Comparison of ENCODE assay signal across 8 mouse cellular contexts in the genomic region with DNA sequence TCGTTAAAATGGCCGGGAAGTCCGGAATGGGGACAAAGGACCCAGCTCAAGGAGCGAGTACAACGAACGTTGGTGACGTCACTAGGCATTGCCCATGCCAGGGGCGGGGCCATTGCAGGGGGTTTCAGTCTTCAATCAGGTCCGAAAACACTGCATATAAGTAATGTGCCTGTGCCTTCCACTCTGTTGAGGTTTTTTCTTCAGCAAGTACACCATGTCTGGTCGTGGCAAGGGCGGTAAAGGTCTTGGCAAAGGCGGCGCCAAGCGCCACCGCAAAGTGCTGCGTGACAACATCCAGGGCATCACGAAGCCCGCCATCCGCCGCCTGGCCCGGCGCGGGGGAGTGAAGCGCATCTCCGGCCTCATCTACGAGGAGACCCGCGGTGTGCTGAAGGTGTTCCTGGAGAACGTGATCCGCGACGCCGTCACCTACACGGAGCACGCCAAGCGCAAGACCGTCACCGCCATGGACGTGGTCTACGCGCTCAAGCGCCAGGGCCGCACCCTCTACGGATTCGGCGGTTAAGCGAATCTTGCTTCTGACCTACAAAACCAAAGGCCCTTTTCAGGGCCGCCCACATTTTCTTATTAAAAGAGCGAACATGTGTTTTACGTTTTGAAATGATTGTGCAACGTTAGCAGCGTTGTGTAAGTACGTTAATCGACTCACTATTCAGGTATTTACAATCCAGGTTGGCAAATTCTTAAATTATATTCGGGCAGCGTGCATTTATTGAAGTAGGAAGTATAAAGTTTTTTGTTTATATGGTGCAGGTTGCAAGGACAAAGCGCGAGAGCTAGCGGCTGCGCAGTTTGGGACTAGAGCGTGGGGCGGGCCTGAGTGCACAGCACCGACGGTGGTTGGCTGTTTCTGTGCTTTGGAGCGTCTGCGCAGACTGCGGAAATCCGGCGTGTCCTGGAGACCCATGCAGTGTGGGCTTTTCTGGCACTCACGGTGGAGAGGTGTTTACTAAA. TPM values are rescaled to one million over a fixed set of nuclear protein-coding genes. Genes with fewer than 3 reads are reported as not detected.
DNase-seq lines count a peak whose midpoint lies in the region; ATAC-seq and TF ChIP-seq lines count a peak whose summit lies in the region.

Gene Hist1h4h (plus strand): TSS at position 150 of the 975 bp plus-strand sequence.

- peak; percentile 97 for TF ChIP-seq POLR2A in CH12.LX (IDR thresholded peaks at IDR 0.05; ENCODE audit: low read depth, low read length)

- dilution Hi-C loops in CH12.LX (cut with MboI; ENCODE audit: extremely low pct_ligation_motif_present, extremely low pct_unique_long_range_greater_than_20kb, low sequenced_read_pairs): no loop called here

- H3K9ac ChIP-seq in CH12.LX (ENCODE audit: insufficient read depth, low read depth): peak within 1 kb of the TSS; percentile 98
- H3K9ac ChIP-seq in forebrain, embryonic 13.5 days: peak within 1 kb of the TSS; percentile 85
- H3K9ac ChIP-seq in liver, postnatal 0 days (replicated peaks): peak within 1 kb of the TSS; percentile 87
- H3K9ac ChIP-seq in neural tube, embryonic 14.5 days (replicated peaks; ENCODE audit: low read depth, low read length): peak within 1 kb of the TSS; percentile 78

- H3K4me3 ChIP-seq in CH12.LX (replicated peaks in 1 of 3; ENCODE audit: low read depth in 2 of 3, low read length in 2 of 3, poor library complexity in 1 of 3): peak within 1 kb of the TSS; percentile 58 to 69 (median 67)
- H3K4me3 ChIP-seq in forebrain, embryonic 13.5 days: peak within 1 kb of the TSS; percentile 58
- peak within 1 kb of the TSS; percentile 66 for H3K4me3 ChIP-seq in liver, postnatal 0 days (ENCODE audit: low read depth, low read length)
- H3K4me3 ChIP-seq in neural tube, embryonic 14.5 days (ENCODE audit: low read depth, low read length): peak within 1 kb of the TSS; percentile 42

- TF ChIP-seq CTCF in CH12.LX (conservative IDR thresholded peaks at IDR 0.05 in 1 of 2, IDR thresholded peaks at IDR 0.05 in 1 of 2; ENCODE audit: low read depth in 2 of 2, low read length in 2 of 2): no peak
- no peak for TF ChIP-seq CTCF in liver, postnatal 0 days (IDR thresholded peaks at IDR 0.05; ENCODE audit: low read depth)

- H3K4me1 ChIP-seq in CH12.LX (ENCODE audit: control insufficient read depth in 1 of 2, insufficient read depth in 2 of 2): peaks cover 7 to 28% of the 10 kb centered on the region in 2 experiments
- peaks cover 41% of the 10 kb centered on the region for H3K4me1 ChIP-seq in forebrain, embryonic 13.5 days
- H3K4me1 ChIP-seq in liver, postnatal 0 days (ENCODE audit: insufficient read depth): peaks cover 19% of the 10 kb centered on the region
- H3K4me1 ChIP-seq in neural tube, embryonic 14.5 days (ENCODE audit: control insufficient read depth, insufficient read depth, low read length): peaks cover 35% of the 10 kb centered on the region

- H3K9me3 ChIP-seq in CH12.LX (replicated peaks; ENCODE audit: low read length): no peaks in the 10 kb centered on the region
- H3K9me3 ChIP-seq in forebrain, embryonic 13.5 days (replicated peaks): no peaks in the 10 kb centered on the region
- no peaks in the 10 kb centered on the region for H3K9me3 ChIP-seq in liver, postnatal 0 days (ENCODE audit: low read length)
- H3K9me3 ChIP-seq in neural tube, embryonic 14.5 days (ENCODE audit: control insufficient read depth, low read length): no peaks in the 10 kb centered on the region

- peak; percentile 88 for ATAC-seq in forebrain, embryonic 13.5 days
- ATAC-seq in liver, postnatal 0 days: peak; percentile 60
- ATAC-seq in neural tube, embryonic 14.5 days (ENCODE audit: low read depth): peak; percentile 89

- no peak for TF ChIP-seq EP300 in CH12.LX (IDR thresholded peaks at IDR 0.05; ENCODE audit: low read length)
- peak; percentile 92 for TF ChIP-seq EP300 in liver, postnatal 0 days (IDR thresholded peaks at IDR 0.05; ENCODE audit: low read depth)

- peak within 1 kb of the TSS; percentile 87 for H3K4me2 ChIP-seq in CH12.LX (ENCODE audit: insufficient read depth, low read depth, poor library complexity, severe bottlenecking)
- H3K4me2 ChIP-seq in forebrain, embryonic 13.5 days: peak within 1 kb of the TSS; percentile 61
- peak within 1 kb of the TSS; percentile 80 for H3K4me2 ChIP-seq in liver, postnatal 0 days (ENCODE audit: low read depth, low read length)
- H3K4me2 ChIP-seq in neural tube, embryonic 14.5 days (ENCODE audit: low read depth, low read length): peak within 1 kb of the TSS; percentile 70

- no peaks in the 10 kb centered on the region for H3K27me3 ChIP-seq in CH12.LX (replicated peaks)
- no peaks in the 10 kb centered on the region for H3K27me3 ChIP-seq in forebrain, embryonic 13.5 days
- H3K27me3 ChIP-seq in liver, postnatal 0 days (ENCODE audit: insufficient read depth, low read length): no peaks in the 10 kb centered on the region
- no peaks in the 10 kb centered on the region for H3K27me3 ChIP-seq in neural tube, embryonic 14.5 days (ENCODE audit: control insufficient read depth, insufficient read depth, low read length)

- peak; percentile 97 for DNase-seq in CH12.LX (ENCODE audit: extremely low read depth)
- DNase-seq in c-Kit-positive CD71-positive TER-119-positive erythroid progenitor cells, embryonic 14.5 days (ENCODE audit: low spot score): peak; percentile 98
- peak; percentile 99 for DNase-seq in heart, postnatal 10 days
- no peak for DNase-seq in large intestine, adult 2 months (ENCODE audit: low read depth, low spot score)
- peak; percentile 95 for DNase-seq in liver, postnatal 0 days
- DNase-seq in testis, postnatal 10 days (ENCODE audit: low spot score): peak; percentile 95

- in situ Hi-C loops in CH12.LX (cut with MboI; ENCODE audit: low pct_ligation_motif_present, low pct_unique_long_range_greater_than_20kb, low sequenced_read_pairs): no loop called here

- intact Hi-C loops in heart, postnatal 10 days (cut with DNase I): loop anchor here (5.0 to 10.0 kb wide), 3 partner anchors 51 to 1489 kb away; partner anchors contain the start of genes Hist1h2ag, Hist1h2bb, Hist1h2bj and Hist1h3c

- no peaks in the 10 kb centered on the region for H3K36me3 ChIP-seq in CH12.LX (replicated peaks in 1 of 2; ENCODE audit: control insufficient read depth in 1 of 2, insufficient read depth in 1 of 2, low read length in 1 of 2)
- no peaks in the 10 kb centered on the region for H3K36me3 ChIP-seq in forebrain, embryonic 13.5 days (ENCODE audit: poor library complexity, severe bottlenecking)
- no peaks in the 10 kb centered on the region for H3K36me3 ChIP-seq in liver, postnatal 0 days (replicated peaks; ENCODE audit: insufficient read depth, low read length)
- H3K36me3 ChIP-seq in neural tube, embryonic 14.5 days (ENCODE audit: control insufficient read depth, insufficient read depth, low read length): no peaks in the 10 kb centered on the region

- under 1% methylated on average over 59 of the region's 70 CpGs for WGBS in forebrain, embryonic 13.5 days
- under 1% methylated on average over 59 of the region's 70 CpGs for WGBS in large intestine, adult 2 months
- under 1% methylated on average over 54 of the region's 70 CpGs for WGBS in liver, postnatal 0 days (ENCODE audit: insufficient replicate concordance)
- under 1% methylated on average over 58 of the region's 70 CpGs for WGBS in neural tube, embryonic 14.5 days

- H3K79me2 ChIP-seq in CH12.LX (replicated peaks; ENCODE audit: control insufficient read depth, extremely low read depth, insufficient read depth, poor library complexity, severe bottlenecking): no peaks in the 10 kb centered on the region

- peak within 1 kb of the TSS; percentile 74 for H3K27ac ChIP-seq in CH12.LX (ENCODE audit: insufficient read depth, low read depth)
- peak within 1 kb of the TSS; percentile 98 for H3K27ac ChIP-seq in forebrain, embryonic 13.5 days
- H3K27ac ChIP-seq in liver, postnatal 0 days (ENCODE audit: low read depth): peak within 1 kb of the TSS; percentile 99
- peak within 1 kb of the TSS; percentile 96 for H3K27ac ChIP-seq in neural tube, embryonic 14.5 days (ENCODE audit: low read depth, low read length)

- TF ChIP-seq RAD21 in CH12.LX (IDR thresholded peaks at IDR 0.05; ENCODE audit: low read depth, low read length): no peak

TF ChIP-seq in CH12.LX, 34 proteins besides CTCF, POLR2A, EP300 and RAD21 (continues in another document):
- TF ChIP-seq USF2 (conservative IDR thresholded peaks at IDR 0.05; ENCODE audit: low read depth, low read length) (peak; percentile 12; the same call in 1 of the 2 replicates), MYC (IDR thresholded peaks at IDR 0.05; ENCODE audit: low read depth, low read length) (peak; percentile 70), MAFK (IDR thresholded peaks at IDR 0.05; ENCODE audit: insufficient replicate concordance, low read length) (0 out of 2 replicates have a peak, but pooled peaks have one; percentile 58), PAX5 (IDR thresholded peaks at IDR 0.05; ENCODE audit: low read length) (no peak), MXI1 (IDR thresholded peaks at IDR 0.05; ENCODE audit: low read depth, low read length) (peak; percentile 94), NELFE (IDR thresholded peaks at IDR 0.05; ENCODE audit: low read depth, low read length) (peak; percentile 100), TBP (conservative IDR thresholded peaks at IDR 0.05; ENCODE audit: low read depth, low read length) (peak; percentile 99), ZMIZ1 (IDR thresholded peaks at IDR 0.05; ENCODE audit: low read depth, low read length) (peak; percentile 100), KAT2A (IDR thresholded peaks at IDR 0.05; ENCODE audit: insufficient replicate concordance, low read length) (0 out of 2 replicates have a peak, but pooled peaks have one; percentile 66), ETS1 (conservative IDR thresholded peaks at IDR 0.05; ENCODE audit: low read depth, low read length) (peak; percentile 55), MAX (IDR thresholded peaks at IDR 0.05; ENCODE audit: low read length) (peak; percentile 90), RCOR1 (conservative IDR thresholded peaks at IDR 0.05; ENCODE audit: low read depth, low read length) (peak; percentile 97), USF1 (IDR thresholded peaks at IDR 0.05; ENCODE audit: low read depth, low read length) (no peak), MEF2A (IDR thresholded peaks at IDR 0.05; ENCODE audit: borderline replicate concordance, low read depth, low read length) (peak; percentile 60), JUND (conservative IDR thresholded peaks at IDR 0.05; ENCODE audit: low read depth, low read length) (0 out of 2 replicates have a peak, but pooled peaks have one; percentile 20), MAZ (IDR thresholded peaks at IDR 0.05; ENCODE audit: low read depth, low read length) (peak; percentile 76)

RNA-seq across cellular contexts. Expression of gene Hist1h4h, which starts in this region (rescaled TPM):
- total RNA-seq in CH12.LX (2012; rRNA removed): 4,350 and 4,957 TPM in 2 replicates
- 14.0 and 19.4 TPM in 2 replicates for total RNA-seq in CH12.LX (2014; rRNA removed)
- 3.4 and 5.5 TPM in 2 replicates for polyA plus RNA-seq in CH12.LX (2012; ENCODE audit: insufficient read length, low read depth)
- 5.2 and 6.4 TPM in 2 replicates for polyA plus RNA-seq in forebrain, embryonic 13.5 days (2015; fragmentation: Nextera tagmentation; extraction: Ambion mirVana)
- 100 to 1,000 TPM; 743 to 812 TPM for total RNA-seq in heart, postnatal 10 days (2021)
- polyA plus RNA-seq in large intestine, adult 2 months (2012; rRNA removed): 27.9 and 42.9 TPM in 2 replicates
- polyA plus RNA-seq in liver, postnatal 0 days (2015; fragmentation: Nextera tagmentation; extraction: Ambion mirVana): 7.2 and 7.5 TPM in 2 replicates
- polyA plus RNA-seq in neural tube, embryonic 14.5 days (2014; fragmentation: Nextera tagmentation; extraction: Ambion mirVana): 1.7 and 2.1 TPM in 2 replicates
